Mouse (Mus musculus) cerebellum, adult 8-10 months (tissue): Measurements from ENCODE around the gene Zbtb7a.

Experiments
- DNase-seq: peaks from one replicate; pipeline ENCODE4 v3.0.0; 2022

Gene Zbtb7a

GRCm38 (mm10) chr10:81139529-81139846 lies 4.5 kb downstream of the Zbtb7a start:
- no peak for DNase-seq

- DNase-seq, result peak; percentile 59
Observed at GRCm38 (mm10) chr10:81140005-81140404, 5.0 kb downstream of the Zbtb7a start.

- peak; percentile 41 for DNase-seq
Observed at GRCm38 (mm10) chr10:81140717-81141454, 5.9 kb downstream of the Zbtb7a start.

- DNase-seq, result no peak
Observed at GRCm38 (mm10) chr10:81141455-81142210, 6.6 kb downstream of the Zbtb7a start.

GRCm38 (mm10) chr10:81142551-81142981 lies 7.5 kb downstream of the Zbtb7a start:
- DNase-seq, result no peak

GRCm38 (mm10) chr10:81143157-81143633 lies 8.2 kb downstream of the Zbtb7a start:
- peak; percentile 66 for DNase-seq

GRCm38 (mm10) chr10:81143845-81144437 lies 8.9 kb downstream of the Zbtb7a start:
- DNase-seq, result no peak

- DNase-seq, result no peak
Observed at GRCm38 (mm10) chr10:81144667-81145066, 9.6 kb downstream of the Zbtb7a start.

- no peak for DNase-seq
Observed at GRCm38 (mm10) chr10:81145307-81145706, 10.3 kb downstream of the Zbtb7a start.

GRCm38 (mm10) chr10:81145778-81146177 lies 10.8 kb downstream of the Zbtb7a start:
- no peak for DNase-seq

- DNase-seq, result no peak
Observed at GRCm38 (mm10) chr10:81146296-81146695, 11.3 kb downstream of the Zbtb7a start.

- no peak for DNase-seq
Observed at GRCm38 (mm10) chr10:81151261-81151660, 16.2 kb downstream of the Zbtb7a start.

GRCm38 (mm10) chr10:81152609-81153008 lies 17.6 kb downstream of the Zbtb7a start:
- no peak for DNase-seq

- DNase-seq, result no peak
Observed at GRCm38 (mm10) chr10:81154313-81154712, 19.3 kb downstream of the Zbtb7a start.

GRCm38 (mm10) chr10:81154736-81155135 lies 19.7 kb downstream of the Zbtb7a start:
- no peak for DNase-seq

- DNase-seq, result no peak
Observed at GRCm38 (mm10) chr10:81161602-81162317, 26.7 kb downstream of the Zbtb7a start.

- no peak for DNase-seq
Observed at GRCm38 (mm10) chr10:81162318-81162652, 27.3 kb downstream of the Zbtb7a start.

- DNase-seq, result peak; percentile 68
Observed at GRCm38 (mm10) chr10:81165118-81165517, 30.1 kb downstream of the Zbtb7a start.

GRCm38 (mm10) chr10:81167200-81168086 lies 32.4 kb downstream of the Zbtb7a start, which contains the start of gene Pias4:
Gene Pias4 (minus strand): TSS chr10:81167923.
- DNase-seq, result peak; percentile 100

- DNase-seq, result peak; percentile 60
Observed at GRCm38 (mm10) chr10:81168087-81168431, 33.0 kb downstream of the Zbtb7a start.

GRCm38 (mm10) chr10:81168521-81169244 lies 33.7 kb downstream of the Zbtb7a start:
- peak; percentile 77 for DNase-seq
